Mouse (Mus musculus): ENCODE data around the gene Aadat. TPM values are rescaled to one million over a fixed set of nuclear protein-coding genes. Genes with fewer than 3 reads are reported as not detected.

The Aadat gene
- polyA plus RNA-seq (2015; fragmentation: Illumina TruSeq; extraction: RNeasy Lipid Tissue Mini Kit (QIAGEN cat#74804); ENCODE audit: insufficient read depth, low replicate concordance) = not detected

DNA sequence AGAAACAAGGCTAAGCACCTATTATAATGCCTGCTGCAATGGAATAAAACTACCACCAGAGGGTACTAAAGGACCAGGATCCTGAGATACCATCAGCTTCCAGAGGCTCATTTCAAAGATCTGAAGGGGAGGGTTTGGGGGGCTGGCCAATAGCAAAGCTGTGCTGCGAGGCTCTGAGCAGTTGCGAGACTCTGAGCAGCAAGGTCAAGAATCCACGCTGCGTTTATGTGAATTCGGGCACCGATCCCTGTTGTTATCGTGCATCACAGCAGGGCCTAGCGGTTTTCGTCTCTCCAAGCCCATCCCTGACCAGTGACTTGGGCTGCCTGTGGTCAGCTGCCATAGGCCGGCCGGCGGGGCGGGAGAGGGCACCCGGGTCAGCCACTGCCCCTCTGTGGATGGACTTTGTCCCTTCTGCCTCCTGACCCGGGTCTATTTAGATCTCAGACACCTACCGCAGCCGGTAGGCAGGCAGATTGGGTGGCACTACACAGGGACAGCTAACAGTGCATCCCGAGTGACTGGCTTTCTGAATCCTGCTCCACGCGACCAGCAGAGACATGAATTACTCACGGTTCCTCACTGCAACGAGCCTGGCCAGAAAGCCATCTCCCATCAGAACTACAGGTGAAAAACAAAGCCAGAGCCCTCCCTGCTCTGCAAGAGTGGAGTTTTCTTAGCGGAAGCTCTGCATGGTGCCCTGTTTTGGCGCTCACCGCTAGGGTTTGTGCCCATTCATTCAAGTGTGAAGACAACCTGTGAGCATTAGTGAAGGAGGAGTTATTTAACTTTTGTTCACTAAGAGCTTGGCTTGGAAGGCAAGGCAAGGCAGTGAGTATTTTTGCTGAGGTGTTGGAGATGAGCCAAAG lies at the start of gene Aadat:
Gene Aadat, plus strand, starts transcription at position 280 of the 869 bp plus-strand sequence.

DNA sequence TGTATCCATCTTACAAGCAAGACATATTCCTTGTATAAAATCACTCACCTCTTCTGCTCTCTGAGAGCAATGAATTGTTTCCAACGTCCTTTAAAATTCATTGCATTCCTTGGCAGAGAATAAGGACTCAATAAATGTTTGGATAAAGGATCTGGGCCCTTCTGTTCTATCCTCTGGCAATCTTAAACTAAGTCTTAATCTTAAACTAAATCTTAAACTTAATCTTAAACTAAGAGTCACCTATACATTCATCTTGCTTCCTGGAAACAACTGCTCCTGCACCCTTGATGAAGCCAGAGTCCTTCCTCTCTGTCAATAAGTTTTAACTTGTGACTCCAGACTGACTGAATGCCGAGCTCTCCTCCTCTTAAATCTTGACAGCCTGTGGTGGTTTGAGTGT lies 2.6 kb upstream of the Aadat start, which contains the start of gene Gm10283:
Gene Gm10283, minus strand, starts transcription at position 101 of the 400 bp plus-strand sequence.

Other genes with a start within 250 kb of the Aadat start
- not detected for gene Gm10283, start 2.7 kb upstream of the Aadat start, polyA plus RNA-seq (2015; fragmentation: Illumina TruSeq; extraction: RNeasy Lipid Tissue Mini Kit (QIAGEN cat#74804); ENCODE audit: insufficient read depth, low replicate concordance)
- gene Mfap3l, start 126.9 kb downstream of the Aadat start, polyA plus RNA-seq (2015; fragmentation: Illumina TruSeq; extraction: RNeasy Lipid Tissue Mini Kit (QIAGEN cat#74804); ENCODE audit: insufficient read depth, low replicate concordance) = 1.2 TPM